ENCODE assay signal across 15 mouse cellular contexts in genomic region chr17:35079778-35080177, GRCm38 (mm10). TPM values are rescaled to one million over a fixed set of nuclear protein-coding genes. Genes with fewer than 3 reads are reported as not detected.
DNase-seq lines count a peak whose midpoint lies in the region; ATAC-seq and TF ChIP-seq lines count a peak whose summit lies in the region.
"Had no signal": no experiment of that assay in that cellular context is flagged by ENCODE, and none has a peak within 500 bp of the region (broad histone marks: within the 10 kb centered on the region; RNA-seq: fewer than 3 reads in every experiment).

No protein-coding gene starts in this region.

- no peaks in the 10 kb centered on the region for H3K9me3 ChIP-seq in kidney, embryonic 15.5 days (replicated peaks)
- H3K9me3 ChIP-seq in heart, postnatal 0 days (replicated peaks; ENCODE audit: control insufficient read depth, low read length), result no peaks in the 10 kb centered on the region
- 0 out of 2 replicates have a peak, but pooled peaks cover 3% of the 10 kb centered on the region for H3K9me3 ChIP-seq in megakaryocyte, embryonic 14.5 days
- H3K9me3 ChIP-seq: forebrain, embryonic 12.5 days; midbrain, embryonic 12.5 days had no signal

- no peak overlapping the region for H3K27ac ChIP-seq in kidney, embryonic 15.5 days
- H3K27ac ChIP-seq in heart, postnatal 0 days (ENCODE audit: low read depth), result no peak overlapping the region
- H3K27ac ChIP-seq: forebrain, embryonic 12.5 days; midbrain, embryonic 12.5 days had no signal

- H3K27me3 ChIP-seq in kidney, embryonic 15.5 days, result no peaks in the 10 kb centered on the region
- no peaks in the 10 kb centered on the region; the same call in 1 of the 2 replicates for H3K27me3 ChIP-seq in heart, postnatal 0 days (ENCODE audit: control insufficient read depth, insufficient read depth, low read length)
- no peaks in the 10 kb centered on the region for H3K27me3 ChIP-seq in megakaryocyte, embryonic 14.5 days (replicated peaks)

- no peaks in the 10 kb centered on the region for H3K36me3 ChIP-seq in kidney, embryonic 15.5 days
- no peaks in the 10 kb centered on the region for H3K36me3 ChIP-seq in heart, postnatal 0 days (replicated peaks; ENCODE audit: control insufficient read depth, insufficient read depth, low read length)
- peaks cover 81% of the 10 kb centered on the region for H3K36me3 ChIP-seq in megakaryocyte, embryonic 14.5 days (replicated peaks; ENCODE audit: low read length)
- H3K36me3 ChIP-seq: forebrain, embryonic 12.5 days; midbrain, embryonic 12.5 days had no signal

- H3K4me2 ChIP-seq in kidney, embryonic 15.5 days, result no peak overlapping the region
- peak overlapping the region; percentile 42 for H3K4me2 ChIP-seq in heart, postnatal 0 days (ENCODE audit: low read depth, low read length)
- H3K4me2 ChIP-seq: forebrain, embryonic 12.5 days; midbrain, embryonic 12.5 days had no signal

- no peak overlapping the region for H3K9ac ChIP-seq in kidney, embryonic 15.5 days
- H3K9ac ChIP-seq in heart, postnatal 0 days (replicated peaks; ENCODE audit: low read depth, low read length), result no peak overlapping the region
- H3K9ac ChIP-seq: forebrain, embryonic 12.5 days; midbrain, embryonic 12.5 days had no signal

- DNase-seq in kidney, postnatal 14 days, result no peak
- DNase-seq in ZHBTc4 (ENCODE audit: low read depth, low spot score), result peak; percentile 28
- no peak for DNase-seq in heart, postnatal 0 days (ENCODE audit: low spot score)
- DNase-seq in urinary bladder, postnatal 36 days (ENCODE audit: low spot score in 2 of 2), result no peak
- no peak for DNase-seq in left cerebral cortex, adult 11 months (ENCODE audit: low spot score)
- no peak for DNase-seq in lung, postnatal 25 days (ENCODE audit: low spot score)
- DNase-seq: kidney, adult 9 months had no signal

- H3K4me1 ChIP-seq in kidney, embryonic 15.5 days, result peaks cover 26% of the 10 kb centered on the region
- peaks cover 15% of the 10 kb centered on the region; the same call in 1 of the 2 replicates for H3K4me1 ChIP-seq in heart, postnatal 0 days (ENCODE audit: control insufficient read depth, insufficient read depth)
- H3K4me1 ChIP-seq in megakaryocyte, embryonic 14.5 days, result peaks cover 96% of the 10 kb centered on the region

- no peak overlapping the region for H3K4me3 ChIP-seq in kidney, embryonic 15.5 days (replicated peaks)
- no peak overlapping the region for H3K4me3 ChIP-seq in heart, postnatal 0 days (ENCODE audit: low read depth, low read length)
- peak overlapping the region; percentile 48 for H3K4me3 ChIP-seq in megakaryocyte, embryonic 14.5 days (replicated peaks)
- H3K4me3 ChIP-seq: forebrain, embryonic 12.5 days; midbrain, embryonic 12.5 days had no signal

- 0 out of 2 replicates have a peak, but pooled peaks have one; percentile 22 for ATAC-seq in kidney, embryonic 15.5 days (replicated peaks; ENCODE audit: low FRiP score)
- 0 out of 2 replicates have a peak, but pooled peaks have one; percentile 24 for ATAC-seq in heart, postnatal 0 days (ENCODE audit: insufficient read depth, low read depth)
- ATAC-seq: CD4-positive, CD25-positive, alpha-beta regulatory T cell, adult 4 months had no signal

- TF ChIP-seq CTCF in heart, postnatal 0 days (IDR thresholded peaks at IDR 0.05; ENCODE audit: low read depth), result peak; percentile 18; the same call in 1 of the 2 replicates

- TF ChIP-seq EP300 in heart, postnatal 0 days (IDR thresholded peaks at IDR 0.05; ENCODE audit: low read depth), result no peak

- WGBS in kidney, embryonic 15.5 days, result 73% methylated on average over 9 of the region's 9 CpGs
- 10% methylated on average over 9 of the region's 9 CpGs for WGBS in heart, postnatal 0 days

RNA-seq across cellular contexts. Expression of gene Ly6g6d, which starts 1.9 kb away (rescaled TPM):
- 5.0 and 6.0 TPM in 2 replicates for polyA plus RNA-seq in kidney, embryonic 15.5 days (2015; fragmentation: Nextera tagmentation; extraction: Ambion mirVana)
- total RNA-seq in heart, postnatal 0 days (2014; rRNA removed; ENCODE audit: low replicate concordance), result 3.8 TPM in 1 of 2 replicates, not detected in the other
- polyA plus RNA-seq in heart, postnatal 0 days (2015; fragmentation: Nextera tagmentation; extraction: Ambion mirVana), result 3.0 and 3.3 TPM in 2 replicates
- 79.9 and 106 TPM in 2 replicates for polyA plus RNA-seq in megakaryocyte, embryonic 14.5 days (2012; ENCODE audit: insufficient read depth, low replicate concordance)
- polyA plus RNA-seq: CD4-positive, CD25-positive, alpha-beta regulatory T cell, adult 4 months had no signal

RNA-seq across cellular contexts. Expression of gene Ly6g6e, which starts 3.1 kb away (rescaled TPM):
- 1.2 and 1.6 TPM in 2 replicates for polyA plus RNA-seq in kidney, embryonic 15.5 days (2015; fragmentation: Nextera tagmentation; extraction: Ambion mirVana)
- 1.6 TPM in 1 of 2 replicates, not detected in the other for total RNA-seq in heart, postnatal 0 days (2014; rRNA removed; ENCODE audit: low replicate concordance)
- polyA plus RNA-seq in heart, postnatal 0 days (2015; fragmentation: Nextera tagmentation; extraction: Ambion mirVana), result 0.22 and 0.32 TPM in 2 replicates
- polyA plus RNA-seq in megakaryocyte, embryonic 14.5 days (2012; ENCODE audit: insufficient read depth, low replicate concordance), result not detected in 2 replicates
- total RNA-seq: gastrocnemius, postnatal 4 days had no signal
- polyA plus RNA-seq: CD4-positive, CD25-positive, alpha-beta regulatory T cell, adult 4 months had no signal

RNA-seq across cellular contexts. Expression of gene Ly6g6f, which starts 5.6 kb away (rescaled TPM):
- polyA plus RNA-seq in kidney, embryonic 15.5 days (2015; fragmentation: Nextera tagmentation; extraction: Ambion mirVana), result not detected in 2 replicates
- not detected in 2 replicates for total RNA-seq in heart, postnatal 0 days (2014; rRNA removed; ENCODE audit: low replicate concordance)
- 0.10 TPM in 1 of 2 replicates, not detected in the other for polyA plus RNA-seq in heart, postnatal 0 days (2015; fragmentation: Nextera tagmentation; extraction: Ambion mirVana)
- 517 and 745 TPM in 2 replicates for polyA plus RNA-seq in megakaryocyte, embryonic 14.5 days (2012; ENCODE audit: insufficient read depth, low replicate concordance)
- total RNA-seq: left cerebral cortex, postnatal 25 days had no signal
- polyA plus RNA-seq: CD4-positive, CD25-positive, alpha-beta regulatory T cell, adult 4 months had no signal

RNA-seq across cellular contexts. Expression of gene Abhd16a, which starts 9.3 kb away (rescaled TPM):
- polyA plus RNA-seq in kidney, embryonic 15.5 days (2015; fragmentation: Nextera tagmentation; extraction: Ambion mirVana), result 94.7 and 103 TPM in 2 replicates
- 74.3 and 131 TPM in 2 replicates for total RNA-seq in heart, postnatal 0 days (2014; rRNA removed; ENCODE audit: low replicate concordance)
- 73.2 and 74.1 TPM in 2 replicates for polyA plus RNA-seq in heart, postnatal 0 days (2015; fragmentation: Nextera tagmentation; extraction: Ambion mirVana)
- polyA plus RNA-seq in megakaryocyte, embryonic 14.5 days (2012; ENCODE audit: insufficient read depth, low replicate concordance), result 211 and 290 TPM in 2 replicates

RNA-seq across cellular contexts. Expression of gene Mpig6b, which starts 13.8 kb away (rescaled TPM):
- 0.41 and 0.52 TPM in 2 replicates for polyA plus RNA-seq in kidney, embryonic 15.5 days (2015; fragmentation: Nextera tagmentation; extraction: Ambion mirVana)
- total RNA-seq in heart, postnatal 0 days (2014; rRNA removed; ENCODE audit: low replicate concordance), result 0.15 TPM in 1 of 2 replicates, not detected in the other
- 0.15 and 0.16 TPM in 2 replicates for polyA plus RNA-seq in heart, postnatal 0 days (2015; fragmentation: Nextera tagmentation; extraction: Ambion mirVana)
- polyA plus RNA-seq in megakaryocyte, embryonic 14.5 days (2012; ENCODE audit: insufficient read depth, low replicate concordance), result 53.5 and 66.3 TPM in 2 replicates
- total RNA-seq: left cerebral cortex, postnatal 25 days had no signal
- polyA plus RNA-seq: CD4-positive, CD25-positive, alpha-beta regulatory T cell, adult 4 months; cortical plate, adult 2 months had no signal

Comparison
In these comparisons a context has a peak if more than half of its experiments do, and no peak if none do; other contexts are left out.
1. RNA of gene Ly6g6d, which starts 1.9 kb away (polyA plus RNA-seq): 79.9 to 106 TPM in megakaryocyte, embryonic 14.5 days; 5.0 to 6.0 TPM in kidney, embryonic 15.5 days and 3.0 to 3.3 TPM in heart, postnatal 0 days; every median in the first group is over 10 times any median in the second.
2. RNA of gene Ly6g6f, which starts 5.6 kb away (polyA plus RNA-seq): 517 to 745 TPM in megakaryocyte, embryonic 14.5 days; not detected in kidney, embryonic 15.5 days and 0.10 TPM in heart, postnatal 0 days; every median in the first group is over 100 times any median in the second.